Mouse (Mus musculus) layer of hippocampus, postnatal 36 days (tissue): ENCODE data around the gene Rrad. TPM values are rescaled to one million over a fixed set of nuclear protein-coding genes. Genes with fewer than 3 reads are reported as not detected.

Experiments
- DNase-seq, 2 experiments: peaks; one replicate each; pipeline ENCODE4 v3.0.0; 2022
- total RNA-seq, 2 experiments: library from RNA; stranded (reverse); gene quantifications; 2 replicates each; pipeline ENCODE4 v1.2.3; 2021

Gene Rrad
- total RNA-seq, 2 experiments from 2014 or later = 1.1 to 1.3 TPM

DNA sequence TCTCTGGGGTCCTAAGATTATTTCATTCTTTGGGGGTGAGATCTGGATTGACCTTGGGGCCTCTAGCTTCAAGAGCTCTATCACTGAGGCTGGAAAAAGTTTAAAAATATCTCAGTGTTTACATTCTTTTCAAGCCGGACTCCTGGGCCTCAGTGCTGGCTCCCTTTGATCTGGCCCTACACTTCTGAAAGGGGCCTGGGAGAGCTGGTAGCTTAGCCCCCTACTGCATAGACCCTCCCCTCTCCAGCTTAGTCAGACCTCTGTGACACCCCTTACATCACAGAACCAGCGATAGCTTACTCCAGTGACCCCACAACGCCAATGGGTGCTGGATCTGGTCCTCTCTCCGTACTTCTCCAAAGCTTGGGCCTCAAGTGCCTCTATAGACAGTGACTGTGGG is 19.5 kb downstream of the Rrad start:
- DNase-seq = no peak

- no peak for DNase-seq
These were observed 20.9 kb downstream of the Rrad start for GRCm38 (mm10) chr8:104610185-104610766.

DNA sequence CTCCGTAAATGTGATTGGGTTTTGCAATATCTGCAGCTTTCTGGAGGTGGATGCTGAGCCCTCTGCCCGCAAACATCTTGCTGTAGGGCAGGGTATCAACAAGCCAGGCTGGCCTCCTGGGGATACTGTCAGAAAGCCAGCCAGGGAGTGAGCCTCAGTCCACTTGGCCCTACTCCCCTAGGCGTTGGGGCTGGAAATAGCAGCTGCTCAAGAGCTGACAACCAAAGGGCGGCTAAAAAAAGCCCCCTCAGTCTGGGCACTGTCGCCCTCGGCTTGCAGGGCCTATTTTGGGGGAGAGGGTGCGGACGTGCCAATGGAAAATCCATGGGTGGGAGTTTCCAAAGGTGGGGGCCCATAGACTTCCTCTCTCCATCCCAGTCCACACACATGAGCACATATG is 21.9 kb downstream of the Rrad start:
- DNase-seq = no peak

- DNase-seq = no peak
These were observed 23.2 kb downstream of the Rrad start for GRCm38 (mm10) chr8:104607944-104608343.

DNA sequence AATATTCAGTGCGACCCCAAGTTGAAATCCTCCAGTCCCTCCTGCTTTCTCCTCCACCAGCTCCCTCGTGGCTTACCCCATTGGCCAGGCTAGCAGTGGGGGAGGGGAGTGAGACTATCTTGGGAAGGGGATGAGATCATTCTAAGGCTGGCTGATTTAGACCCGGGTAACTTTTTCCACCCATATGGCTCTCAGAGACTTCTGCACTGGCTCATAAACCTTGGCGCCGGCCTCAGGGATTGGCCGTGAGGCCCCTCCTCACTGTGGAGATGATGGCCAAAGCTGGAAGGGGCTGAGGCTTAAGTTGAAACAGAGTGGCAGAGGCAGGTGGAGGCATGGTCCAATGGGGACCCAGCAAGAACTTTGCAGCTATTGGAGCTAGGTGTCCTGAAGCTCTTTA is 24.8 kb downstream of the Rrad start:
- no peak for DNase-seq

DNA sequence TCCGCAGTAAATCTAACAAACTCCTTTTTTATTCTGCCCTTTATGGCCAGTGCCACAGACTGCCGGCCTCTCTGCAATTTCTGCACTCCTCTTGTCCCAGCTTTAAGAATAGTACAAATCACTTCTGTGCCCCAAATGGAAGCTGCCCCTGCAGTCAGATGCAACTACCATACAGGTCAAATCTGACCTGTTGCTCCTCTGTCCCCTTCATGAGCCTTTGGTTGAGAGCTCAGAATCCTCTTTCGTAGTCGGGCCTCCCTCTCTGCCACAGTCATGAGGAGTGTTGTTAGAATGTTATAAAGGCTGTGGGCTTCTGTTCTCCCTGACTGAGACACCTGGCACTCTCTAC is 27.9 kb downstream of the Rrad start:
- DNase-seq = no peak

- DNase-seq = peak; percentile 78
These were observed 28.5 kb downstream of the Rrad start for GRCm38 (mm10) chr8:104602468-104603244.

DNA sequence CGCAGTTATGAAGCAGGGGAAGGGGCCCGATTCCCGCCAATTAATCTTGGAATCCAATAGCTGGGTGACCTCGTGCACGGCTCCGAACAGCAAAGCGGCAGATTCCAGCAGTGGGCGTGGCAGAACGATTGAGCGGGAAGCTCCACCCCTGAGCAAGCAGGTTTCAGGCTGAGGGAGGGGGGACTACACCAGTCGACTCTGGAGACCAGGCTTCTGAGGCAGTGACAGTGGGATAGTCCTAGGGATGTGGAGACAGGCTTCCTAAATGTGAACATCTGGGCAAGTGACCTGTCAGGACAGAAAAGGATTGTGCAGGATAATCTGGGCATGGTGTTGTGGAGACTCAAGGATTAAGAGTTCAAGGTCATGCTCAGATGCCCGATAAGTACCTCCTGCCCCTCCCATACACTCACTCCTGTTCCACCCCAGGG is 29.2 kb downstream of the Rrad start:
- DNase-seq = no peak

DNA sequence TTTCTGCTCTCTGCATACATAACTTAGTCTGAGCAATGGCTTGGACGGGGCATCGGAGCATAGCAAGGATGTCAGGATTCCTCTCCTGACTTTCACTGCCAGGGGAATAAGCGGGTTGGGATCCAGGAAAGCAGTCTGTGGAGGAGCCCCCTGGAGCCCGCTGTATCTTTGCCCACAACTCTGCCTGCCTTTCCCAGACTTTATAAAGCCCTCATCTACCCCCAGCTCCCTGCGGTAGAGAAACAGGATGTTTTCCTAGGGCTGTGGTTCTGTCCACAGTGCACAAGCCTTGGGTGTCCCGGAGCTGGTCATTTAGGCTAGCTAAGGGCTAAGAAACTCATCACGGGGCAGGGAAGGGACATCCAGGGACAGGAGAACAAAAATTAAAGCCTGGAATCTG is 29.7 kb downstream of the Rrad start:
- DNase-seq = no peak

DNA sequence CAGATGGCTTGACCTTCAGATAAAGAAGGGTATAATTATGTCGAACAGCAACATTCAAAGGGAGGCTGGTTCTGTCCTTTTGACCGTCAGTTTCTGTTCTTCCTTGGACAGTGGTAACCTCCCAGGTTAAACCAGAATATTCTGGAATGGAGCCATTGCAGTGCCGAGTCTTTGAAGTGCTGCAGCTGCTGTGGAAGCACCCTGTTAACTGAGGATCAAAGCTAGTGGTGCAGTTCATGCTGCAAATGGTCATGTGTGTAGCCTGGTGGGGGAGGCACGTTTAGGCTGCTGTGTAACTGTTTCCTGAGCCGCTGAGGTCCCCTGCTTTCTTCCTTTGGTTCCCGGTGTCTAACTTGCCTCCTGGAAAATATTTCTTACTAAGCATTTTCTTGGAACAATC is 32.6 kb downstream of the Rrad start:
- DNase-seq = no peak

GRCm38 (mm10) chr8:104597656-104598055 is 33.5 kb downstream of the Rrad start:
- DNase-seq = no peak

GRCm38 (mm10) chr8:104595773-104596536 is 35.2 kb downstream of the Rrad start:
- no peak for DNase-seq

GRCm38 (mm10) chr8:104594611-104595362 is 36.3 kb downstream of the Rrad start:
- DNase-seq = no peak

- no peak for DNase-seq
These were observed 37.4 kb downstream of the Rrad start for GRCm38 (mm10) chr8:104593536-104594325.

DNA sequence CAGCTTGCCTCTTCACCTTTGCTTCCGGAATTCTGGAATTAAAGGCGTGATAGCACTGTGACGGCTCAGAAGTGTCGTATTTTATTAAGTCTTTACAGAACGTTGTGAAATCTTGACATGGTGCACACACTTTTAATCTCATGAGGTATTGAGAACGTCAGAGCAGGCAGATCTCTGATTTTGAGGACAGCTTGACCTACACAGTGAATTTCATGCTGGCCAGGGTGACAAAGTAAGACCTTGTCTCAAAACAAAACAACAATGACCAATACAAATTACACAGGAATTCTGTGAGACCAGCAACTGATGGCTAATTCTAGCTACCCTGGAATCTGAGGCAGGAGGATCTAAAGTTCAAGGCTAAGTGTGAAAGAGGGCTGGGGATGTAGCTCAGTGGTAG is 38.6 kb downstream of the Rrad start:
- DNase-seq = no peak

DNA sequence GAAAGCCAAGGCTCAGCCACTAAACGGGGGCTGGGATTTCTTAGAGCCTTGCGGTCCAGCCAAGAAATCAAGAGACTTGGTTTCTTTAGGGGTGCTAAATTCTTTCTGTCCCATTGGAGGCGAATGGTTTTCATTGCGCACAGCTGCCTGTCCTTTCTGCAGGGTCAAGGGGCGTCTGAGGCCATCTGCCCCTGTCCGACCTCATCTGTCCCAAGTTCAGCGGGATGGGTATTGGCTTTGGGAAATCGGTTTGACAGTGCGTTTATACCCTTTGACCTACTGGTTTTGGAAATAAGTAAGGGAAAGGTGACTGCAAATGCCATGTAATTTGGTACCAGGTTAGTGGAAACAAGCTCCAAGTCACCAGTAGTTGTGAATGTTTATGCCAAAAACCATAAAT is 39.3 kb downstream of the Rrad start:
- DNase-seq = no peak

- peak; percentile 90 to 93 for DNase-seq
These were observed 39.8 kb downstream of the Rrad start, which contains the start of gene Pdp2 for GRCm38 (mm10) chr8:104591133-104591834. TSS of gene Pdp2 (plus strand) at chr8:104591451.

DNA sequence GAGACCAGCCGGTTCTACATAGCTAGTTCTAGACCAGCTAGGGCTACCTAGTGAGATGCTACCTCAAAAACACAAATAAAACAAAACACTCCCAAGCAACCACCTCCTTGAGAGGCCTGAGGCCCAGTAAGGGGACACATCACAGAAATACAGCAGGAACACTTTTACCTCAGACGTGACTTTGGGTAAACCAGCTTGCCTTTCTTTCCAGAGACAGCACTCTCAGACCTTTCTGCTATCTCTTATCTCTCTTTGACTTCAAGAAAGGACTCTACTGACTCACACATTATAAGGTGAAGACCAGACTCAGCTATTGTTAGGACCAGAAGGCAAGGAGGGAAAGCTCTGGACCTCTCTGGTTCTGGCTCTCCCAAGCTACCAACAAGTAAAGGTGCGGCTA is 40.8 kb downstream of the Rrad start:
- no peak for DNase-seq

DNA sequence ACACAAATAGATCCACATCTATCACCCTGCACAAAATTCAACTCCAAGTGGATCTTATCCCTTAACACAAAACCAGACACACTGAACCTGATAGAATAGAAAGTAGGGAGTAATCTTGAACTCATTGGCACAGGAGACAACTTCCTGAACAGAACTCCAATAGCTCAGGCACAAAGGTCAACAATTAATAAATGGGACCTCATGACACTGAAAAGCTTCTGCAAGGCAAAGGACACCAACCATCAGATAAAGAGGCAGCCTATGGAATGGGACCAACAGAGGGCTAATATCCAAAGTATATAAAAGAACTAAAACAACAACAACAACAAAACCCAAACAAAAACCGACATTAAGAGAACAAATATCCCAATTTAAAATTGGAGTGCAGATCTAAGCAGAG is 46.6 kb downstream of the Rrad start:
- DNase-seq = no peak
